Mouse (Mus musculus): ENCODE data around the gene Slc22a22. TPM values are rescaled to one million over a fixed set of nuclear protein-coding genes. Genes with fewer than 3 reads are reported as not detected.
"Not testable (repeated sequence)": the region's sequence is repeated elsewhere in the genome, so short reads cannot be mapped to it uniquely, and the experiment has no call there.

Slc22a22 gene
- polyA plus RNA-seq, 1 experiment from 2014 or later: not detected

DNA sequence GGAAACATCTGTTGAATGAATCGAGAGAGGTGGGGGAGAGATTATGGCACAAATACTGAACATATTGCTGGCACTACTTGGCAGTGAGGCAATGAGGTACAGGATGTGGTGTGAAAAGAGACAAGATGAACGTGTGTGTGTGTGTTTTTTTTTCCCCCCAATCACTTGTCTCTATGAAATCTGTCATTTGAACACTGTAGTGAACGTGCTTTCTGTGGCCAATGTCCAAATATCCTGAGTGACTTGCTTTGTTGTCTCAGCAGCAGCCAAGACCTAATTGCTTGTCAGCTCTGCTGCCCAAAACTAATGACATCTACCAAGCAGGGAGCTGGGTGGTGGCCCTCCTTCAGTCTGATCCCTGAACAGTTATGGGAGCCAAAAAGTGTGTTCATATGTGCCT, 136.9 kb downstream of the Slc22a22 start:
- no peak overlapping the region for H3K27ac ChIP-seq (replicated peaks)
- WGBS: 57% methylated on average over 3 of the region's 3 CpGs
- H3K4me1 ChIP-seq: no peaks in the 10 kb centered on the region
- H3K9ac ChIP-seq (replicated peaks): no peak overlapping the region
- H3K4me2 ChIP-seq: no peak overlapping the region
- H3K36me3 ChIP-seq: no peaks in the 10 kb centered on the region
- H3K27me3 ChIP-seq (replicated peaks): no peaks in the 10 kb centered on the region
- no peaks in the 10 kb centered on the region for H3K9me3 ChIP-seq (replicated peaks)
- no peak for ATAC-seq (ENCODE audit: low FRiP score)
- H3K4me3 ChIP-seq (replicated peaks): no peak overlapping the region

DNA sequence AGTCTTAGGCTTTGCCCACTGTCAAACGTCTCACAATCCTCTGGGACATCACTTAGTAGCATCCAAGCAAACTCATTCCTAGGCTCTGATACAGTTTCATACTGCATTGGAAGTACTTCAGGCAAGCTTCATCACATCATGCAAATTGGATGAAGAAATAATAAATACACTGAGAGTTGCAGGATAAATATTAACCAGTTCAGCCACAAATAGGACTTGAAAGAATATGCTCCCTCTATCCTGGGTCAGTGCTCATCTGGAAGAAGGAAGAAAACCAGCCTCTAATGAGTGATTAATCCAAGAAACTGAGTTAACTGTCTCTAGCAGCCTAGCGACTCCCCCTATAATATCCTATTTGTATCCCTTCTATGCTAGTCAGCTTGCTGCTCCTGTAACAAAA, 146.1 kb downstream of the Slc22a22 start:
- no peak overlapping the region for H3K4me2 ChIP-seq
- H3K4me3 ChIP-seq (replicated peaks): no peak overlapping the region
- no peak overlapping the region for H3K27ac ChIP-seq (replicated peaks)
- H3K36me3 ChIP-seq: no peaks in the 10 kb centered on the region
- H3K9me3 ChIP-seq (replicated peaks): no peaks in the 10 kb centered on the region
- no peak overlapping the region for H3K9ac ChIP-seq (replicated peaks)
- no peaks in the 10 kb centered on the region for H3K4me1 ChIP-seq
- H3K27me3 ChIP-seq (replicated peaks): no peaks in the 10 kb centered on the region
- ATAC-seq (ENCODE audit: low FRiP score): no peak
- 93% methylated on average over 2 of the region's 2 CpGs for WGBS

DNA sequence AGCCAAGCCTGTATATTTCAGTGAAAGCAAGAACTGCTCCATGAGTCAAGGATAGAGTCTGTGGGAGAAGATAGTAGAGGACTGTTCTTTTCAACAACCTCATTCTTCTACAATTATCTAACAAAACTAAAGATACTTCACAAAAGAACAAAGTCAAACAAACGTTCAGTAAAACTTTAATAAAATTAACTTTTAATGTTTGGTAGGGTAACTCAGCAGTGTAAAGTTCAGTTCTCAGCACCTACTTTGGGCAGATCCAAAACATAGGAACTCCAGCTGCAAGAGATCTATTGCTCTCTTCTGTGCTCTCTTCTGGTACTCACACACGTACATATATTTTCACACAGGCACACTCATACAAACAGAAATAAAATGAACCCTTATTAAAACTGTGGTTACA, 159.4 kb downstream of the Slc22a22 start:
- H3K9ac ChIP-seq (replicated peaks): no peak overlapping the region
- no peak for ATAC-seq (ENCODE audit: low FRiP score)
- H3K27me3 ChIP-seq (replicated peaks): no peaks in the 10 kb centered on the region
- no peak overlapping the region for H3K4me2 ChIP-seq
- H3K36me3 ChIP-seq: no peaks in the 10 kb centered on the region
- WGBS: 85% methylated on average over 2 of the region's 2 CpGs
- H3K4me3 ChIP-seq (replicated peaks): no peak overlapping the region
- H3K27ac ChIP-seq (replicated peaks): no peak overlapping the region
- no peaks in the 10 kb centered on the region for H3K4me1 ChIP-seq
- H3K9me3 ChIP-seq (replicated peaks): no peaks in the 10 kb centered on the region

DNA sequence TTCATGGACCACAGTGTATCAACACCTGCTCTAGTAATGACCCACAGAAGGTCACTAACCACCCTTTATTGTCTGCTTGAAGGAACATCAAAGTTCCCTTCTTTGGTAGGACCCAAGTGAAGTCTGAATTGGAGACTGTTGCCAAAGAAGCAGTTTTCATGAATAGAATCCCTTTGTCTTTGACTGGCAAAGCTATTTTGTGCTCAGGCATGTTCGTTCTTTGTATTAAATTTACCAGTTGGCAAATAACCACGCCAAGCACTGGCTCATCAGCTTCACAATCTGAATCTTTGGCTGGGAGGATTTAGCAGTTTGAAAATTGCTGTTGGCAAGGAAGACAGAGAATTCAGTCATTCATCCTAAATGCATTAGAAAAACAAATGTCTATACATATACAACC, 160.9 kb downstream of the Slc22a22 start:
- Histone ChIP-seq H3K9me3 (replicated peaks) (no peaks in the 10 kb centered on the region), H3K4me3 (replicated peaks) (no peak overlapping the region), H3K27ac (replicated peaks) (no peak overlapping the region), H3K4me1 (no peaks in the 10 kb centered on the region), H3K27me3 (replicated peaks) (no peaks in the 10 kb centered on the region), H3K9ac (replicated peaks) (no peak overlapping the region), H3K36me3 (no peaks in the 10 kb centered on the region), H3K4me2 (no peak overlapping the region)
- 69% methylated on average over 2 of the region's 2 CpGs for whole genome bisulfite sequencing
- no peak for ATAC-seq (ENCODE audit: low FRiP score)

DNA sequence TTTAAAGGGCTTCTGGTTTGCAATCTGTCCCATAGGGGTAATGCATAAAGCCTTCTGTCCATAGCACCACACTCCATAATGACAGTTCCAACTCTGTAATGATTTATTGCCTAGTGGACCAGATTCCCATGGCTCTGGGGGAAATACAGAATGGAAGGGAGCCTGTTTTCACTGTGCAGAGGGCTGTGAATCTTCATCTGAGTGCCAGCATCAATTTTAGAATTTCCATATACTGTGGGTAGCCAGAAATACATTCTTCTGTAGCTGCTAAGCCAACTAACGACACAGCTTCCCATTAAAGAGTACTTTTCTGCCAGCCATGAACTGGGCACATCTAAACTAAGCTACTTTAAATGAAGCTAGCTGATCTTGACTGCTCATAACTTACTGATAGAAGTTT, 174.7 kb downstream of the Slc22a22 start:
- Histone ChIP-seq H3K27ac (replicated peaks) (no peak overlapping the region), H3K9ac (replicated peaks) (no peak overlapping the region), H3K36me3 (no peaks in the 10 kb centered on the region), H3K27me3 (replicated peaks) (no peaks in the 10 kb centered on the region), H3K4me1 (no peaks in the 10 kb centered on the region), H3K9me3 (replicated peaks) (no peaks in the 10 kb centered on the region), H3K4me3 (replicated peaks) (no peak overlapping the region), H3K4me2 (no peak overlapping the region)
- WGBS: 75% methylated on average over 1 of the region's 1 CpGs
- no peak for ATAC-seq (ENCODE audit: low FRiP score)

DNA sequence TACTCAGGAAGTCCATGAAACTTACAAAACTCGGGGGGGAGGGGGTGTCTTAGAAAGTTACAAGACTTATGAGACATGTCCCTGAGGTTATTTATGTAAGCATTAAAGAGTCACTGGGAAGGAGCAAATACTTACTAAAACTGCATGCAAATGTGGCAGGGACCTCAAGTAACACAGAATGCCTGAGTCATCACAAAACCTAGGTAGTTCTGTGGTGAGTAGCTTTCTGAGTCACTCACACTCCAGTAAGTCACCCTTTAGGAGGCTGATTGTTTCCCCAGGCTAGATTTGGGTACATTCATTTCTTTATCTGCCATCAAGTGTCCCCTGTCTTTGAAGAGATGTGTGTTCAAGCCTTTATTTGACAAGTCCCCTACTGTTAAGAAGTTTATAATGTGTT, 198.9 kb downstream of the Slc22a22 start:
- H3K36me3 ChIP-seq: no peaks in the 10 kb centered on the region
- no peak overlapping the region for H3K27ac ChIP-seq (replicated peaks)
- no peak for ATAC-seq (ENCODE audit: low FRiP score)
- no peaks in the 10 kb centered on the region for H3K27me3 ChIP-seq (replicated peaks)
- H3K4me2 ChIP-seq: no peak overlapping the region
- no peak overlapping the region for H3K9ac ChIP-seq (replicated peaks)
- H3K9me3 ChIP-seq (replicated peaks): no peaks in the 10 kb centered on the region
- H3K4me3 ChIP-seq (replicated peaks): no peak overlapping the region
- H3K4me1 ChIP-seq: no peaks in the 10 kb centered on the region
- 53% methylated on average over 1 of the region's 1 CpGs for WGBS

DNA sequence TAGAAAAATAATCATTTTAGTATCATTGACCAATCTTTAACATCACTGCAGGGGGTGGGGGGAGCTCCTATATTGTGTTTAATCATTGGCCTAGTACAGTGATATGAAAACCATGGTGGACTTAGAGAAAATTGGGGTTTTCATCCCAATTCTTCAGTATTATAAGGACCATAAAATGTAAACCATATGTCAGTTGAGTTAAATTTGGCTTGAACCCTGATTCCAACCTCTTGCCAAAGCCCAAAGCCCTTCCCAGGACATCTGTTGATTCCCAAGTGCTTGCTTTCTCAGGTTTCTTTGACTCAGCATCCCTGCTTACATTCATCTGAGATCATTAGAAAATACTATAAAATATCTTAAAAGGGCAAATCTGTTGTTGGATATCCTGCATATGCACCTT, 201.0 kb downstream of the Slc22a22 start:
- Histone ChIP-seq H3K4me2 (no peak overlapping the region), H3K9ac (replicated peaks) (no peak overlapping the region), H3K4me1 (no peaks in the 10 kb centered on the region), H3K27ac (replicated peaks) (no peak overlapping the region), H3K4me3 (replicated peaks) (no peak overlapping the region), H3K27me3 (replicated peaks) (no peaks in the 10 kb centered on the region), H3K36me3 (no peaks in the 10 kb centered on the region), H3K9me3 (replicated peaks) (no peaks in the 10 kb centered on the region)
- ATAC-seq (ENCODE audit: low FRiP score): no peak

DNA sequence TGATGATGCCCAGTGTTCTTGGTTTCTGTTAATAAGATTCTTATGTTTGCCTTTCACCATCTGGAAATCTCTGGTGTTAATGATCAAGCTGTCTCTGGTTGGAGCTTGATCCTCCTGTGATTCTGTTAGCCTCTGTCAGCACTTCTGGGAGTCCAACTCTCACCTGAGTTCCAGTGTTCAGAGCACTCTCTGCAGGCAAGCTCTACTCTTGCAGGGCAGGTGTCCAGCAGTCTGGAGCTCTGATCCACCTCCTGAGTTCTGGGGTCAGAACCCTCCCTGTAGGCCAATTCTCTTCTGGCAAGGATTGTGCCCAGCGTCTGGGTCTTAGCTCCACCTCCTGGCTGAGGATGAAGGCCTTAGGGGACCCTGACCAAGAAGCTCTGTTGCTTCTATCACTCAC, 237.4 kb downstream of the Slc22a22 start:
- not testable (repeated sequence) for H3K4me1 ChIP-seq; H3K9me3 ChIP-seq (replicated peaks); H3K4me3 ChIP-seq (replicated peaks); H3K4me2 ChIP-seq; H3K27me3 ChIP-seq (replicated peaks); H3K27ac ChIP-seq (replicated peaks); H3K36me3 ChIP-seq; ATAC-seq (ENCODE audit: low FRiP score); H3K9ac ChIP-seq (replicated peaks)
- 96% methylated on average over 1 of the region's 1 CpGs for WGBS

DNA sequence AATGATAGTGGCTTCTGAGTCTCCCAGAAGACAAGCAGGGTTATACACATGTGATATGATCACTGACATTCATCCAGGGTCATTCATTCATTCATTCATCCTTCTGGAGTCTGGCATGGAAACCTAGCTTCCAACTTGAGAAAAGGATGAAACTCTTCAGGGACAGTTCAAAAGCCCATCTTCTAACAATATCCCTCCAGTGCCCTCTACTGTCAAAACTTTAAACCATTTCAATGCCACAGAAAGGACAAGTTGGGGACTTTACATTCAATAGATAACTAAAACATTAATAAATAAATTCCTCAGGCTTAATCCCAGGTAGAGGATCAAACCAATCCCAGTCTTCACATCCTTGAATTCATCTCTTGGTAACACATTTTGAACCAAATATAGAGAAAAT, 247.0 kb downstream of the Slc22a22 start:
- no peak overlapping the region for H3K4me3 ChIP-seq (replicated peaks)
- H3K36me3 ChIP-seq: no peaks in the 10 kb centered on the region
- no peaks in the 10 kb centered on the region for H3K4me1 ChIP-seq
- no peak for ATAC-seq (ENCODE audit: low FRiP score)
- H3K4me2 ChIP-seq: no peak overlapping the region
- H3K9ac ChIP-seq (replicated peaks): no peak overlapping the region
- H3K9me3 ChIP-seq (replicated peaks): no peaks in the 10 kb centered on the region
- no peaks in the 10 kb centered on the region for H3K27me3 ChIP-seq (replicated peaks)
- no peak overlapping the region for H3K27ac ChIP-seq (replicated peaks)

DNA sequence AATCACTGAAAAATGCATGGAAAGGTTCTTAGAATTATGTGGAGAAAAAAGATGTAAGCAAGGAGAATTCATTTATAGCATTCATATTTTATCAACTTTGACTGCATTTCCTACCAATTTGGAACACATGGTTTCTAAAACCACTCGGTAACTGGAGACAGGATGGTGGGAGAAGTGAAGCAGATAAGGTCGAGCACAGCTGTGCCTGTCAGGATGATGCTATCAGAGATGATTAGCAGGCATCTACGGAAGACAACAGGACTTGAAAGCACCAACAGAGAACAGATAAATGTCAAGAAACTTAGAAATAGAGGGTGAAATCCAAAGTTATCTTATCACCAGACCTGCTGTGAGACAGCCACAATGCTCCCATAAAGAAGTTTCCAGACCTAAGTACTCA, 272.1 kb downstream of the Slc22a22 start:
- no peak overlapping the region for H3K9ac ChIP-seq (replicated peaks)
- no peak overlapping the region for H3K4me3 ChIP-seq (replicated peaks)
- ATAC-seq (ENCODE audit: low FRiP score): no peak
- no peaks in the 10 kb centered on the region for H3K27me3 ChIP-seq (replicated peaks)
- H3K9me3 ChIP-seq (replicated peaks): no peaks in the 10 kb centered on the region
- 82% methylated on average over 3 of the region's 3 CpGs for WGBS
- no peaks in the 10 kb centered on the region for H3K36me3 ChIP-seq
- H3K4me1 ChIP-seq: no peaks in the 10 kb centered on the region
- no peak overlapping the region for H3K4me2 ChIP-seq
- no peak overlapping the region for H3K27ac ChIP-seq (replicated peaks)

DNA sequence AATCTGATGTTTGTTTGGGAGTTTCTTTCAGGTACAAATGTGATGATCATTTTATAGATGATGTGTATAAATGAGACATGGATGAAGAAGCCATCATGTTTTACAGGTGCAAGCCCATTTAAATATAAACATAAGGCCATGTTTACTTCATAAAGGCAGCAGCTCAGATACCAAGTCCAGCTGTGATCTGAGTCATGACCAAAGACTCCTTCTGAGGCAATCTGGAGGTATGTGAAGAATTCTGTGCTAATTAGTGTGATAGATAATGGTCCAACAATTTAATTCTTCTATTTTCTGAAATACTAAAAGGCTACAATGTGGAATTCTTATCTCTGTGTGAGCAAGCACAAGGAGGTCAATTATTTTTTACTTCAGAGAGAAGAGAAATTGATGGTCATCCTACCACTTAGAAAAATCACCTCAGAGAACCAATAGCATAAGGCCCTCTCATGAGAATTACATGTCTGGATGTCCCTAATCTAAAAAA, 272.9 kb downstream of the Slc22a22 start:
- H3K4me2 ChIP-seq: no peak overlapping the region

More for the DNA sequence above, 272.9 kb downstream of the Slc22a22 start:
- H3K27me3 ChIP-seq (replicated peaks): no peaks in the 10 kb centered on the region
- no peak overlapping the region for H3K27ac ChIP-seq (replicated peaks)
- H3K36me3 ChIP-seq: no peaks in the 10 kb centered on the region
- H3K4me3 ChIP-seq (replicated peaks): no peak overlapping the region
- H3K9me3 ChIP-seq (replicated peaks): no peaks in the 10 kb centered on the region
- no peak overlapping the region for H3K9ac ChIP-seq (replicated peaks)
- no peak for ATAC-seq (ENCODE audit: low FRiP score)
- no peaks in the 10 kb centered on the region for H3K4me1 ChIP-seq
